Mouse (Mus musculus): ENCODE data around the gene Myod1. TPM values are rescaled to one million over a fixed set of nuclear protein-coding genes. Genes with fewer than 3 reads are reported as not detected.

Gene Myod1
- polyA plus RNA-seq (2012; rRNA removed) = 0.09 and 0.15 TPM in 2 replicates

DNA sequence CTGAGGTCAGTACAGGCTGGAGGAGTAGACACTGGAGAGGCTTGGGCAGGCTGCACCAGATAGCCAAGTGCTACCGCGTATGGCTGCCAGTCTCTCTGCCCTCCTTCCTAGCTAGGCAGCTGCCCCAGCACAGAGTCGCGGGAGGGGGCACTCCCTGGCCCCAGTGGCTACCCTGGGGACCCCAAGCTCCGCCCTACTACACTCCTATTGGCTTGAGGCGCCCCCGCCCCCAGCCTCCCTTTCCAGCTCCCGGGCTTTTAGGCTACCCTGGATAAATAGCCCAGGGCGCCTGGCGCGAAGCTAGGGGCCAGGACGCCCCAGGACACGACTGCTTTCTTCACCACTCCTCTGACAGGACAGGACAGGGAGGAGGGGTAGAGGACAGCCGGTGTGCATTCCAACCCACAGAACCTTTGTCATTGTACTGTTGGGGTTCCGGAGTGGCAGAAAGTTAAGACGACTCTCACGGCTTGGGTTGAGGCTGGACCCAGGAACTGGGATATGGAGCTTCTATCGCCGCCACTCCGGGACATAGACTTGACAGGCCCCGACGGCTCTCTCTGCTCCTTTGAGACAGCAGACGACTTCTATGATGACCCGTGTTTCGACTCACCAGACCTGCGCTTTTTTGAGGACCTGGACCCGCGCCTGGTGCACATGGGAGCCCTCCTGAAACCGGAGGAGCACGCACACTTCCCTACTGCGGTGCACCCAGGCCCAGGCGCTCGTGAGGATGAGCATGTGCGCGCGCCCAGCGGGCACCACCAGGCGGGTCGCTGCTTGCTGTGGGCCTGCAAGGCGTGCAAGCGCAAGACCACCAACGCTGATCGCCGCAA, at the start of gene Myod1:
TSS of gene Myod1 (plus strand) at position 303 of the 836 bp plus-strand sequence.

DNA sequence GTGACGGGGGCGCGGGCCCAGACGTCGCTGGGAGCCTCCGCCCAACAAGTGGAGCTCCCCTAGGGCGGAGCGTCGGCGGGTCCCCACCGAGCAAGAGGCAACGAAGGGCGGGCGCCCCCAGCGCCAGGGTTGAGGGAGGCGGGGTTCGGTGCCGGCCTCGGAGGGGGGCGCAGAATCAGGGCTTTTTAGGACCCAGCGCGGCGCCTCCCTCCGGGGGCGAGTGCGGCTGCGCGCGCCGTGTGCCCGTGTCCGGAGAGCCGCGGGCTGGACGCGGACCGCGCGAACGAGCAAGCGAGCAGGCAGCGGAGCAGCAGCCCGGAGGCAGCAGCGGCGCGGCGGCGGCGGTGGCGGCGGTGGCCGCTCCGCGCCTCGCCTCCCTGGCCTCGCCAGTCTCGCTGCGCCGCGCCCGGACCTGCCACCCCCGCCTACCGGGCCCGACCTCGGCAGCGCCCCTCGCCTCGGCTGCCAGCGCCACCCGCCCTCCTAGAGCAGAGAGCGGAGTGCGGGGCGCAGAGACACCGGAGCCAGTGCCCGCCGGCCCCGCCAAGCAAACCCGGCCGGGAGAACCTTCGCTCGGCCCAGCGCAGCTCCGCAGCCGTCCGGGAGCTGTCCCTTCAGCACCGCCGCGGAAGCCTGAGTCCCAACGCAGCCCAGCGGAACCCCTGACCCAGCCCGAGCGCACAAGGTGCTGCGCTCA, 20.1 kb downstream of the Myod1 start, which contains the start of gene Kcnc1:
TSS of gene Kcnc1 (plus strand) at position 267 of the 697 bp plus-strand sequence.

Other genes starting within 250 kb of the Myod1 start
- 4.3 and 4.5 TPM in 2 replicates for gene Abcc8, start 196.4 kb upstream of the Myod1 start, polyA plus RNA-seq (2012; rRNA removed)
- gene Ush1c, start 138.0 kb upstream of the Myod1 start, polyA plus RNA-seq (2012; rRNA removed) = 70.7 and 85.0 TPM in 2 replicates
- 0.08 TPM in 1 of 2 replicates, not detected in the other for gene Otog, start 135.5 kb upstream of the Myod1 start, polyA plus RNA-seq (2012; rRNA removed)
- gene Kcnc1, start 20.0 kb downstream of the Myod1 start, polyA plus RNA-seq (2012; rRNA removed) = 0.62 and 0.67 TPM in 2 replicates